19 mouse cellular contexts compared by ENCODE assay signal in the genomic region with DNA sequence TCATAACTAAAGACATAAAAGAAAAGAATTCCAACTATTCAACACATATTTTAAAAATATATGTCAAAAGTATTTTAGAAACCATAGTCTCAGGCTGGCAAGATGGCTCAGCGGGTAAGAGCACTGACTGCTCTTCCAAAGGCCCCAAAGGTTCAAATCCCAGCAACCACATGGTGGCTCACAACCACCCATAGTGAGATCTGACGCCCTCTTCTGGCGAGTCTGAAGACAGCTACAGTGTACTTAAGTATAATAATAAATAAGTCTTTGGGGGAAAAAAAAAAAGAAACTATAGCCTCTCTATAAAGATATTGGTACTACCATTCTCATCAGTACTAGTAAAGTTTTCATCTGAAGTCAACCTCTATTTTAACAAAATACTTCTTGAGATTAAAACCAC.
A peak's percentile ranks its signal among the peaks of the same experiment; 100 is the strongest.
DNase-seq lines count a peak whose midpoint lies in the region; ATAC-seq and TF ChIP-seq lines count a peak whose summit lies in the region.
"Had no signal": no experiment of that assay in that cellular context is flagged by ENCODE, and none has a peak within 500 bp of the region (broad histone marks: within the 10 kb centered on the region; RNA-seq: fewer than 3 reads in every experiment).

No protein-coding gene starts in this region.

- no peaks in the 10 kb centered on the region for H3K36me3 ChIP-seq in intestine, embryonic 15.5 days
- H3K36me3 ChIP-seq in forebrain, embryonic 12.5 days (replicated peaks), result no peaks in the 10 kb centered on the region
- H3K36me3 ChIP-seq: embryonic facial prominence, embryonic 13.5 days; hindbrain, embryonic 15.5 days; limb, embryonic 12.5 days; neural tube, embryonic 12.5 days had no signal

- H3K27me3 ChIP-seq in intestine, embryonic 15.5 days (replicated peaks), result no peaks in the 10 kb centered on the region
- no peaks in the 10 kb centered on the region for H3K27me3 ChIP-seq in forebrain, embryonic 12.5 days
- H3K27me3 ChIP-seq: embryonic facial prominence, embryonic 13.5 days; heart, embryonic 15.5 days; hindbrain, embryonic 15.5 days; limb, embryonic 12.5 days; neural tube, embryonic 12.5 days had no signal

- ATAC-seq in CD4-positive, CD25-positive, alpha-beta regulatory T cell, adult 4 months, result no peak
- ATAC-seq in intestine, embryonic 15.5 days, result no peak
- ATAC-seq in forebrain, embryonic 12.5 days (ENCODE audit: low FRiP score), result no peak
- ATAC-seq: midbrain, embryonic 16.5 days had no signal

- H3K4me2 ChIP-seq in intestine, embryonic 15.5 days (replicated peaks), result no peak overlapping the region
- H3K4me2 ChIP-seq in forebrain, embryonic 12.5 days, result no peak overlapping the region
- H3K4me2 ChIP-seq: embryonic facial prominence, embryonic 13.5 days; heart, embryonic 15.5 days; hindbrain, embryonic 15.5 days; limb, embryonic 12.5 days; neural tube, embryonic 12.5 days had no signal

- peak; percentile 49 for DNase-seq in CD4-positive, CD25-positive, alpha-beta regulatory T cell, adult 2 months (ENCODE audit: low read depth, low spot score)
- DNase-seq in layer of hippocampus, adult 2 months (ENCODE audit: low spot score in 2 of 2), result no peak
- no peak for DNase-seq in layer of hippocampus, adult 9-11 months
- DNase-seq in 416B (ENCODE audit: low read depth) (peak; percentile 51), NIH3T3 (ENCODE audit: low read depth) (peak; percentile 19)
- DNase-seq: adrenal gland, adult 2 months; cerebellum, adult 2 months; kidney, adult 9 months; lung, adult 18-20 months; thymus, postnatal 36 days had no signal

- H3K4me1 ChIP-seq in intestine, embryonic 15.5 days (replicated peaks), result peaks cover 6% of the 10 kb centered on the region; the same call in 1 of the 2 replicates
- H3K4me1 ChIP-seq in forebrain, embryonic 12.5 days, result peaks cover 27% of the 10 kb centered on the region

- no peaks in the 10 kb centered on the region for H3K9me3 ChIP-seq in intestine, embryonic 15.5 days
- H3K9me3 ChIP-seq in forebrain, embryonic 12.5 days, result no peaks in the 10 kb centered on the region
- H3K9me3 ChIP-seq: embryonic facial prominence, embryonic 13.5 days; heart, embryonic 15.5 days; hindbrain, embryonic 15.5 days; limb, embryonic 12.5 days; neural tube, embryonic 12.5 days had no signal

- no peak overlapping the region for H3K4me3 ChIP-seq in layer of hippocampus, adult 2 months
- H3K4me3 ChIP-seq in intestine, embryonic 15.5 days (replicated peaks), result no peak overlapping the region
- no peak overlapping the region for H3K4me3 ChIP-seq in forebrain, embryonic 12.5 days (replicated peaks)
- H3K4me3 ChIP-seq: embryonic facial prominence, embryonic 13.5 days; heart, embryonic 15.5 days; hindbrain, embryonic 15.5 days; limb, embryonic 12.5 days; neural tube, embryonic 12.5 days had no signal

- no peak overlapping the region for H3K27ac ChIP-seq in layer of hippocampus, adult 2 months
- H3K27ac ChIP-seq in intestine, embryonic 15.5 days, result no peak overlapping the region
- no peak overlapping the region for H3K27ac ChIP-seq in forebrain, embryonic 12.5 days
- H3K27ac ChIP-seq: embryonic facial prominence, embryonic 13.5 days; heart, embryonic 15.5 days; hindbrain, embryonic 15.5 days; limb, embryonic 12.5 days; neural tube, embryonic 12.5 days had no signal

- peak; percentile 61 for TF ChIP-seq CTCF in layer of hippocampus, adult 2 months (conservative IDR thresholded peaks at IDR 0.05)

- 34% methylated on average over 3 of the region's 3 CpGs for WGBS in intestine, embryonic 15.5 days
- WGBS in forebrain, embryonic 12.5 days, result 38% methylated on average over 3 of the region's 3 CpGs

- H3K9ac ChIP-seq in intestine, embryonic 15.5 days, result no peak overlapping the region
- no peak overlapping the region for H3K9ac ChIP-seq in forebrain, embryonic 12.5 days
- H3K9ac ChIP-seq: embryonic facial prominence, embryonic 13.5 days; heart, embryonic 15.5 days; hindbrain, embryonic 15.5 days; limb, embryonic 12.5 days; neural tube, embryonic 12.5 days had no signal

Comparison
In these comparisons a context has a peak if more than half of its experiments do, and no peak if none do; other contexts are left out.
1. DNase-seq: peak in CD4-positive, CD25-positive, alpha-beta regulatory T cell, adult 2 months (single experiment), 416B (single experiment) and NIH3T3 (single experiment); none in layer of hippocampus, adult 2 months (0 of 2) and layer of hippocampus, adult 9-11 months (single experiment).